Mouse (Mus musculus): ENCODE data around the gene Atp8a2.

- TF ChIP-seq CTCF (IDR thresholded peaks at IDR 0.05; ENCODE audit: extremely low read depth, insufficient read depth, low read length): no peak
- TF ChIP-seq POLR2A (IDR thresholded peaks at IDR 0.05; ENCODE audit: extremely low read depth, insufficient read depth, low read length): no peak
These were observed 437.0 kb downstream of the Atp8a2 start for GRCm38 (mm10) chr14:59759900-59760493.
